25 mouse cellular contexts compared by ENCODE assay signal in the genomic region with DNA sequence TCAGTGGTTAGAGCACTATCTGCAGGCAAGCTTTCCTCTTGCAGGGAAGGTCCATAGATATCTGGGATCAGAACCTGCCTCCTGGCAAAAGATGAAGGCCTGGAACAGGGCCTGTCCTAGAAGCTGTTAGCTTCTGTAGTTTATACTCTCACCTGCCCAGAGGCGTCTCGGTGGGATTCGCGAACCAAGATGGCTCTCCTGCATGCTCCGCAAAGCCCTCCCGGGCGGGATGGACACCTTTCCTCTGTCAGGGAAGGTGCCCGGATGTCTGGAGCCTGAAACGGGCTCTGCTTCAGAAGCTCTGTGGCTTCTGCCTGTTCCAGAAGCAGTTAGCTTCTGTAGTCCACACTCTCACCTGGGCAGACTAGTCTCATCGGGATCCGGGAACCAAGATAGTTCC. TPM values are rescaled to one million over a fixed set of nuclear protein-coding genes. Genes with fewer than 3 reads are reported as not detected.
A peak's percentile ranks its signal among the peaks of the same experiment; 100 is the strongest.
DNase-seq lines count a peak whose midpoint lies in the region; TF ChIP-seq lines count a peak whose summit lies in the region.
"Not testable (repeated sequence)": the region's sequence is repeated elsewhere in the genome, so short reads cannot be mapped to it uniquely, and the experiment has no call there.
"Had no signal": no experiment of that assay in that cellular context is flagged by ENCODE, and none has a peak within 500 bp of the region (broad histone marks: within the 10 kb centered on the region; RNA-seq: fewer than 3 reads in every experiment).

No protein-coding gene starts in this region.

- H3K36me3 ChIP-seq in thymus, adult 2 months (ENCODE audit: control insufficient read depth, insufficient read depth, low read length), result not testable (repeated sequence)

- not testable (repeated sequence) for H3K27me3 ChIP-seq in thymus, adult 2 months (ENCODE audit: control insufficient read depth, insufficient read depth, low read length)

- WGBS in thymus, adult 2 months, result 96% methylated on average over 10 of the region's 11 CpGs

- TF ChIP-seq CTCF in thymus, adult 2 months (IDR thresholded peaks at IDR 0.05; ENCODE audit: borderline replicate concordance, control insufficient read depth, extremely low read depth, insufficient read depth, low read length, poor library complexity), result not testable (repeated sequence)

- H3K4me1 ChIP-seq in thymus, adult 2 months (replicated peaks; ENCODE audit: control insufficient read depth, insufficient read depth, low read length), result not testable (repeated sequence)

- H3K27ac ChIP-seq in thymus, adult 2 months (ENCODE audit: control insufficient read depth, insufficient read depth, low read length), result not testable (repeated sequence)

- not testable (repeated sequence) for H3K4me3 ChIP-seq in thymus, adult 2 months (ENCODE audit: control insufficient read depth, insufficient read depth, low read length)

- DNase-seq in adrenal gland, postnatal 25 days, result peak; percentile 6
- DNase-seq in gastrocnemius, postnatal 14 days, result peak; percentile 4
- peak; percentile 5 for DNase-seq in kidney, postnatal 10 days
- DNase-seq in spleen, postnatal 4 days (ENCODE audit: low spot score in 2 of 2), result peak; percentile 18 to 67
- DNase-seq in thymus, adult 2 months, result peak; percentile 2
- peak; percentile 15 for DNase-seq in urinary bladder, postnatal 10 days (ENCODE audit: low spot score)

- intact Hi-C loops in gastrocnemius, postnatal 14 days (cut with DNase I; ENCODE audit: low total_unique reads), result not testable (repeated sequence)

- not testable (repeated sequence) for TF ChIP-seq POLR2A in thymus, adult 2 months (IDR thresholded peaks at IDR 0.05; ENCODE audit: control insufficient read depth, extremely low read depth, insufficient read depth, low read length, poor library complexity)

RNA-seq across cellular contexts. Expression of a gene that starts 5.7 kb away (rescaled TPM):
- total RNA-seq in adrenal gland, postnatal 25 days (2021), result not detected in 2 replicates
- not detected for total RNA-seq in gastrocnemius, postnatal 14 days (2021)
- polyA plus RNA-seq in thymus, adult 2 months (2012; rRNA removed), result not detected in 2 replicates
- total RNA-seq: adrenal gland, adult 18-20 months; adrenal gland, adult 8-10 months; adrenal gland, postnatal 14 days; adrenal gland, postnatal 4 days; CH12.LX; common myeloid progenitor, adult 5-6 weeks; G1E had no signal
- polyA plus RNA-seq: activated CD4-positive, CD25-positive, alpha-beta regulatory T cell, adult 4 months; brain, embryonic 14.5 days; CD4-positive, CD25-positive, alpha-beta regulatory T cell, adult 4 months; embryonic facial prominence, embryonic 11.5 days; embryonic facial prominence, embryonic 13.5 days; embryonic facial prominence, embryonic 15.5 days; erythroblast, embryonic 14.5 days; forebrain, embryonic 10.5 days; forebrain, embryonic 12.5 days; forebrain, embryonic 14.5 days; forebrain, embryonic 16.5 days; G1E; Patski had no signal

RNA-seq across cellular contexts. Expression of a gene that starts 16.1 kb away (rescaled TPM):
- total RNA-seq in adrenal gland, postnatal 25 days (2021), result not detected in 2 replicates
- not detected for total RNA-seq in gastrocnemius, postnatal 14 days (2021)
- polyA plus RNA-seq in thymus, adult 2 months (2012; rRNA removed), result not detected in 2 replicates
- total RNA-seq: adrenal gland, adult 18-20 months; adrenal gland, adult 8-10 months; adrenal gland, postnatal 14 days; adrenal gland, postnatal 4 days; CH12.LX; common myeloid progenitor, adult 5-6 weeks; G1E had no signal
- polyA plus RNA-seq: activated CD4-positive, CD25-positive, alpha-beta regulatory T cell, adult 4 months; brain, embryonic 14.5 days; CD4-positive, CD25-positive, alpha-beta regulatory T cell, adult 4 months; embryonic facial prominence, embryonic 11.5 days; embryonic facial prominence, embryonic 13.5 days; embryonic facial prominence, embryonic 15.5 days; erythroblast, embryonic 14.5 days; forebrain, embryonic 10.5 days; forebrain, embryonic 12.5 days; forebrain, embryonic 14.5 days; forebrain, embryonic 16.5 days; G1E had no signal

RNA-seq across cellular contexts. Expression of a gene that starts 57.1 kb away (rescaled TPM):
- total RNA-seq in adrenal gland, postnatal 25 days (2021), result not detected in 2 replicates
- total RNA-seq in gastrocnemius, postnatal 14 days (2021), result not detected
- not detected in 2 replicates for polyA plus RNA-seq in thymus, adult 2 months (2012; rRNA removed)
- total RNA-seq: adrenal gland, adult 18-20 months; adrenal gland, adult 8-10 months; adrenal gland, postnatal 14 days; adrenal gland, postnatal 4 days; CH12.LX; common myeloid progenitor, adult 5-6 weeks had no signal
- polyA plus RNA-seq: activated CD4-positive, CD25-positive, alpha-beta regulatory T cell, adult 4 months; brain, embryonic 14.5 days; CD4-positive, CD25-positive, alpha-beta regulatory T cell, adult 4 months; embryonic facial prominence, embryonic 11.5 days; embryonic facial prominence, embryonic 13.5 days; embryonic facial prominence, embryonic 15.5 days; erythroblast, embryonic 14.5 days; forebrain, embryonic 10.5 days; forebrain, embryonic 12.5 days; forebrain, embryonic 14.5 days; forebrain, embryonic 16.5 days; G1E; Patski had no signal
